Mouse (Mus musculus): ENCODE results near the gene Btc. TPM values are rescaled to one million over a fixed set of nuclear protein-coding genes. Genes with fewer than 3 reads are reported as not detected.

The Btc gene
- 0.08 TPM in 1 of 2 replicates, not detected in the other for polyA plus RNA-seq (2015; fragmentation: Nextera tagmentation; extraction: Ambion mirVana)

- H3K9ac ChIP-seq (ENCODE audit: low read depth, low read length) = peak within 1 kb of the TSS; percentile 48
- WGBS = 12% methylated on average over 16 of the region's 19 CpGs
- peaks cover 5% of the 10 kb centered on the region for H3K4me1 ChIP-seq (ENCODE audit: control insufficient read depth, insufficient read depth, low read depth, low read length)
- peak within 1 kb of the TSS; percentile 53 for H3K4me2 ChIP-seq (ENCODE audit: low read length)
- H3K9me3 ChIP-seq (ENCODE audit: control insufficient read depth, low read length) = no peaks in the 10 kb centered on the region
- H3K27ac ChIP-seq (ENCODE audit: low read depth, low read length) = no peak within 1 kb of the TSS
- H3K4me3 ChIP-seq (ENCODE audit: low read length) = peak within 1 kb of the TSS; percentile 34
- no peaks in the 10 kb centered on the region for H3K36me3 ChIP-seq (ENCODE audit: control insufficient read depth, insufficient read depth, low read length)
- no peaks in the 10 kb centered on the region for H3K27me3 ChIP-seq (replicated peaks; ENCODE audit: control insufficient read depth, insufficient read depth, low read length)
- ATAC-seq = peak; percentile 69
Observed at GRCm38 (mm10) chr5:91402339-91403211, at the start of gene Btc. Btc (minus strand) TSS chr5:91402994.

GRCm38 (mm10) chr5:91444981-91445517 is 42.3 kb upstream of the Btc start:
- H3K4me3 ChIP-seq (ENCODE audit: low read length) = no peak overlapping the region

DNA sequence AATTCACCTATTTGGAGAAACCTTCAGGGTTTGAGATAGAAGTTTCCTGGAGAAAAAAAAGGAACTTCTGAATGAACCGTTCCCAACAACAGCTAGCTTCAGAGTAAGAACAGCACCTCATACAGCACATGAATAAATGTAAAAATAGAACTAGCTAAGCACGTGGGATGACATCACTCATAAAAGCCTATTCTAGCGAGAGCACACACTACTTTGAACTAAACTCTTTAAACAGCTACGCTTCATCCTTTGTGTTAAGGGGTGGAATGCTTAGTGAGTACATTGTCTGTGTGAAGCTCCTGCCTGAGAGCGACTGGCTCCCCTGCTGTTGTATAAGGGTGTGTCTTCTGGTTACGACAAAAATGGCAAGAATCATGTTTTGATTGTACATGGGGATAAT is 33.8 kb upstream of the Btc start:
- Histone ChIP-seq H3K4me2 (ENCODE audit: low read length) (no peak overlapping the region), H3K4me1 (ENCODE audit: control insufficient read depth, insufficient read depth, low read depth, low read length) (no peaks in the 10 kb centered on the region), H3K9ac (ENCODE audit: low read depth, low read length) (no peak overlapping the region), H3K4me3 (ENCODE audit: low read length) (no peak overlapping the region), H3K27me3 (replicated peaks; ENCODE audit: control insufficient read depth, insufficient read depth, low read length) (no peaks in the 10 kb centered on the region), H3K9me3 (ENCODE audit: control insufficient read depth, low read length) (no peaks in the 10 kb centered on the region), H3K27ac (ENCODE audit: low read depth, low read length) (no peak overlapping the region), H3K36me3 (ENCODE audit: control insufficient read depth, insufficient read depth, low read length) (no peaks in the 10 kb centered on the region)
- WGBS = 56% methylated on average over 6 of the region's 6 CpGs
- ATAC-seq = no peak

More at GRCm38 (mm10) chr5:91444981-91445517, 42.3 kb upstream of the Btc start:
- WGBS = 19% methylated on average over 3 of the region's 3 CpGs
- Histone ChIP-seq H3K27me3 (replicated peaks; ENCODE audit: control insufficient read depth, insufficient read depth, low read length) (no peaks in the 10 kb centered on the region), H3K36me3 (ENCODE audit: control insufficient read depth, insufficient read depth, low read length) (no peaks in the 10 kb centered on the region), H3K9me3 (ENCODE audit: control insufficient read depth, low read length) (no peaks in the 10 kb centered on the region), H3K27ac (ENCODE audit: low read depth, low read length) (no peak overlapping the region), H3K9ac (ENCODE audit: low read depth, low read length) (no peak overlapping the region), H3K4me1 (ENCODE audit: control insufficient read depth, insufficient read depth, low read depth, low read length) (peaks cover 3% of the 10 kb centered on the region; the same call in 1 of the 2 replicates), H3K4me2 (ENCODE audit: low read length) (no peak overlapping the region)
- peak; percentile 94 for ATAC-seq

- no peaks in the 10 kb centered on the region for H3K36me3 ChIP-seq (ENCODE audit: control insufficient read depth, insufficient read depth, low read length)
- no peaks in the 10 kb centered on the region for H3K27me3 ChIP-seq (replicated peaks; ENCODE audit: control insufficient read depth, insufficient read depth, low read length)
- WGBS = 75% methylated on average over 6 of the region's 6 CpGs
- no peak overlapping the region for H3K9ac ChIP-seq (ENCODE audit: low read depth, low read length)
- ATAC-seq = peak; percentile 52; the same call in 1 of the 2 replicates
- H3K27ac ChIP-seq (ENCODE audit: low read depth, low read length) = no peak overlapping the region
- no peak overlapping the region for H3K4me3 ChIP-seq (ENCODE audit: low read length)
- no peak overlapping the region for H3K4me2 ChIP-seq (ENCODE audit: low read length)
- H3K4me1 ChIP-seq (ENCODE audit: control insufficient read depth, insufficient read depth, low read depth, low read length) = no peaks in the 10 kb centered on the region
- no peaks in the 10 kb centered on the region for H3K9me3 ChIP-seq (ENCODE audit: control insufficient read depth, low read length)
Observed at GRCm38 (mm10) chr5:91434723-91435658, 32.2 kb upstream of the Btc start.

- Histone ChIP-seq H3K4me1 (ENCODE audit: control insufficient read depth, insufficient read depth, low read depth, low read length) (no peaks in the 10 kb centered on the region; the same call in 1 of the 2 replicates), H3K36me3 (ENCODE audit: control insufficient read depth, insufficient read depth, low read length) (no peaks in the 10 kb centered on the region), H3K4me2 (ENCODE audit: low read length) (no peak overlapping the region), H3K4me3 (ENCODE audit: low read length) (no peak overlapping the region), H3K27me3 (replicated peaks; ENCODE audit: control insufficient read depth, insufficient read depth, low read length) (no peaks in the 10 kb centered on the region), H3K9me3 (ENCODE audit: control insufficient read depth, low read length) (no peaks in the 10 kb centered on the region), H3K9ac (ENCODE audit: low read depth, low read length) (no peak overlapping the region), H3K27ac (ENCODE audit: low read depth, low read length) (no peak overlapping the region)
- ATAC-seq = no peak
- WGBS = 40% methylated on average over 8 of the region's 8 CpGs
Observed at GRCm38 (mm10) chr5:91428547-91428946, 25.8 kb upstream of the Btc start.

DNA sequence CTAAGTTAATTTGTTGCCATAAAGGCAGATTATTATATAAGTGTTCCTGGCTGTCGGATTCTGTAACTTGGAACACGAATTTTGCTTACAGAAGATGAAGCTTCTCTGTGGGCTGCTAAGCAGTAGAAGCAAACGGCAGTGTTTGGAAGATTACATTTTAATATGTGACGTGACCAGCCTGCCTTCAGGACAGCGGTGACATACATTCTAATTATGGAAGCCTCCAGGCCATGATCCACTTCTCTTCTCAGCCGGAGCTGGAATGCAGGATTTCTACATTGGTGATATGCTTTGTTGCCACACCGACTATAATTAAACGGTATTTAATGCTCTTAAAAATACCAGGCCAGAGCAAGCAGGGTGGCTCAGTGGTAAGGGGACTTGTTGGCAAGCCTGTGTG is 11.0 kb upstream of the Btc start:
- ATAC-seq = no peak
- no peaks in the 10 kb centered on the region for H3K4me1 ChIP-seq (ENCODE audit: control insufficient read depth, insufficient read depth, low read depth, low read length)
- no peaks in the 10 kb centered on the region for H3K27me3 ChIP-seq (replicated peaks; ENCODE audit: control insufficient read depth, insufficient read depth, low read length)
- H3K4me2 ChIP-seq (ENCODE audit: low read length) = no peak overlapping the region
- H3K9ac ChIP-seq (ENCODE audit: low read depth, low read length) = no peak overlapping the region
- H3K36me3 ChIP-seq (ENCODE audit: control insufficient read depth, insufficient read depth, low read length) = no peaks in the 10 kb centered on the region
- no peaks in the 10 kb centered on the region for H3K9me3 ChIP-seq (ENCODE audit: control insufficient read depth, low read length)
- no peak overlapping the region for H3K4me3 ChIP-seq (ENCODE audit: low read length)
- WGBS = 86% methylated on average over 8 of the region's 8 CpGs
- no peak overlapping the region for H3K27ac ChIP-seq (ENCODE audit: low read depth, low read length)

DNA sequence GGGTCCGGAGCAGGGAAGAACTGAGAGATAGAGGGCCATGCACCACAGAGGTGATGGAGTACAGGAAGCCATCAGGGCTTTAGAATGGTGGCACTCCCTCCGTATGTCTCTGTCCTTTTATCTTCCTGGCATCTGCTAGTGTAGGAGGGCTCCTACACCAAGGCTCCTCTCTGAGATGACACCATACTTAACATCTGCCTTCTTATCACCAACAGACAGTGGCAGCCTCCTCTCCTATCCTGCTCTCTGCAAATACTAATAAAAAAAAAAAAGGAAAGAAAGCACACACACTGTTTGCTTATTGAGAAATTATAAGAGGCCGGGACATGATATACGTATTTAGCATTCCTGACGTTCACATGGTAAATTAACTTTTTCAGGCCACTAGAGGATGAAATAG is 1.5 kb upstream of the Btc start:
- H3K9ac ChIP-seq (ENCODE audit: low read depth, low read length) = no peak overlapping the region
- 83% methylated on average over 5 of the region's 5 CpGs for WGBS
- no peak for ATAC-seq
- H3K4me2 ChIP-seq (ENCODE audit: low read length) = no peak overlapping the region
- H3K4me1 ChIP-seq (ENCODE audit: control insufficient read depth, insufficient read depth, low read depth, low read length) = peaks cover 5% of the 10 kb centered on the region
- H3K4me3 ChIP-seq (ENCODE audit: low read length) = no peak overlapping the region
- H3K36me3 ChIP-seq (ENCODE audit: control insufficient read depth, insufficient read depth, low read length) = no peaks in the 10 kb centered on the region
- H3K27ac ChIP-seq (ENCODE audit: low read depth, low read length) = no peak overlapping the region
- H3K9me3 ChIP-seq (ENCODE audit: control insufficient read depth, low read length) = no peaks in the 10 kb centered on the region
- H3K27me3 ChIP-seq (replicated peaks; ENCODE audit: control insufficient read depth, insufficient read depth, low read length) = no peaks in the 10 kb centered on the region

- Histone ChIP-seq H3K27me3 (replicated peaks; ENCODE audit: control insufficient read depth, insufficient read depth, low read length) (no peaks in the 10 kb centered on the region), H3K9ac (ENCODE audit: low read depth, low read length) (no peak overlapping the region), H3K27ac (ENCODE audit: low read depth, low read length) (no peak overlapping the region), H3K4me1 (ENCODE audit: control insufficient read depth, insufficient read depth, low read depth, low read length) (peaks cover 5% of the 10 kb centered on the region), H3K9me3 (ENCODE audit: control insufficient read depth, low read length) (no peaks in the 10 kb centered on the region), H3K36me3 (ENCODE audit: control insufficient read depth, insufficient read depth, low read length) (no peaks in the 10 kb centered on the region), H3K4me2 (ENCODE audit: low read length) (no peak overlapping the region), H3K4me3 (ENCODE audit: low read length) (no peak overlapping the region)
- WGBS = 78% methylated on average over 4 of the region's 4 CpGs
- no peak for ATAC-seq
Observed at GRCm38 (mm10) chr5:91403281-91403680, 487 bp upstream of the Btc start.
